Mouse (Mus musculus) Patski (cell line): ENCODE data around the gene Hoxb6. TPM values are rescaled to one million over a fixed set of nuclear protein-coding genes. Genes with fewer than 3 reads are reported as not detected.

Source experiments
- ATAC-seq: fragments of 100-300 bp; one replicate; pipeline ENCODE4 v1.8.0; 2021
- CTCF ChIA-PET: fragments of 350-600 bp; sonication (Branson Sonifier 250); formaldehyde crosslinking; loops from one replicate; lab custom pipeline; 2022; ENCODE audit warnings: inconsistent platforms; lab: Charles Lee
- POLR2A ChIA-PET: fragments of 350-600 bp; sonication (Branson Sonifier 250); formaldehyde crosslinking; loops from one replicate; lab custom pipeline; 2022; ENCODE audit warnings: antibody characterized with exemption, inconsistent platforms; lab: Charles Lee
- DNase-seq: peaks from one replicate; pipeline ENCODE4 v3.0.0-alpha.2; 2011; ENCODE audit warnings: low read depth, low spot score
- H3K27me3 ChIP-seq: fragments of 371-371 bp; one replicate; pipeline ENCODE4 v1.5.1; 2021
- CTCF ChIP-seq: fragments of 100-300 bp; IDR thresholded peaks from one replicate; pipeline ENCODE4 v1.5.1; 2021
- in situ Hi-C: fragments of 300-500 bp; cut with MboI; formaldehyde crosslinking; loops from 3 replicates; pipeline ENCODE4 v1.11.1; 2018; ENCODE audit warnings: low pct_unique_long_range_greater_than_20kb, mixed read lengths
- polyA plus RNA-seq: library from polyadenylated mRNA; unstranded; gene quantifications from one replicate; pipeline ENCODE4 v1.2.3, GENCODE M21; 2021

The Hoxb6 gene
- polyA plus RNA-seq, 1 experiment from 2014 or later = 69.7 TPM

- in situ Hi-C loops = loop anchor here (5.0 kb wide), 1 partner anchor 396 kb away; no protein-coding TSS in a partner anchor
- no peaks in the 10 kb centered on the region for H3K27me3 ChIP-seq
- ATAC-seq = no peak
- no peak for TF ChIP-seq CTCF
- ChIA-PET CTCF (interaction anchor here (1.2 to 12.6 kb wide), 5 partner anchors 9 to 462 kb away, joined by 3 to 215 read pairs (median 3); partner anchors contain the start of genes Hoxb5 and Hoxb6), POLR2A (interaction anchor here (0.7 to 42.9 kb wide), 5 partner anchors 8 to 401 kb away, joined by 3 to 1274 read pairs (median 3); partner anchors contain the start of genes Hoxb4, Hoxb5, Hoxb6 and Hoxb7)
- DNase-seq = no peak
Measured at GRCm38 (mm10) chr11:96275896-96276295, 16.4 kb upstream of the Hoxb6 start.

- ChIA-PET CTCF (interaction anchor here (1.2 to 12.6 kb wide), 4 partner anchors 16 to 345 kb away, joined by 3 to 215 read pairs (median 40); partner anchors contain the start of genes Hoxb5 and Hoxb6), POLR2A (interaction anchor here (0.7 to 42.9 kb wide), 11 partner anchors 8 to 450 kb away, joined by 3 to 1274 read pairs (median 5); partner anchors contain the start of genes Hoxb4, Hoxb5, Hoxb6 and Hoxb7)
- DNase-seq = no peak
- no peaks in the 10 kb centered on the region for H3K27me3 ChIP-seq
- no peak for ATAC-seq
- in situ Hi-C loops = loop anchor here (5.0 kb wide), 1 partner anchor 395 kb away; no protein-coding TSS in a partner anchor
- no peak for TF ChIP-seq CTCF
Measured at GRCm38 (mm10) chr11:96277151-96278044, 14.9 kb upstream of the Hoxb6 start.

GRCm38 (mm10) chr11:96278324-96278723, 14.0 kb upstream of the Hoxb6 start:
- H3K27me3 ChIP-seq = no peaks in the 10 kb centered on the region
- POLR2A ChIA-PET = interaction anchor here (0.6 to 42.9 kb wide), 15 partner anchors 9 to 461 kb away, joined by 3 to 1274 read pairs (median 5); partner anchors contain the start of genes Hoxb2, Hoxb4, Hoxb5 and Hoxb6

GRCm38 (mm10) chr11:96278773-96279172, 13.5 kb upstream of the Hoxb6 start:
- ChIA-PET POLR2A (interaction anchor here (0.6 to 42.9 kb wide), 17 partner anchors 23 to 574 kb away, joined by 3 to 1274 read pairs (median 5); partner anchors contain the start of genes Hoxb2, Hoxb4, Hoxb5 and Hoxb6), CTCF (interaction anchor here (0.7 to 12.6 kb wide), 17 partner anchors 9 to 395 kb away, joined by 3 to 215 read pairs (median 5); partner anchors contain the start of genes Hoxb3, Hoxb5 and Hoxb6)
- H3K27me3 ChIP-seq = no peaks in the 10 kb centered on the region
- no peak for TF ChIP-seq CTCF
- in situ Hi-C loops = loop anchor here (5.0 kb wide), 1 partner anchor 394 kb away; no protein-coding TSS in a partner anchor
- ATAC-seq (no peak), DNase-seq (peak; percentile 90)

More at GRCm38 (mm10) chr11:96278324-96278723, 14.0 kb upstream of the Hoxb6 start:
- CTCF ChIA-PET = interaction anchor here (0.7 to 12.6 kb wide), 11 partner anchors 22 to 395 kb away, joined by 3 to 215 read pairs (median 6); partner anchors contain the start of genes Hoxb3, Hoxb5 and Hoxb6
- no peak for ATAC-seq
- no peak for TF ChIP-seq CTCF
- in situ Hi-C loops = loop anchor here (5.0 kb wide), 1 partner anchor 394 kb away; no protein-coding TSS in a partner anchor
- DNase-seq = no peak

GRCm38 (mm10) chr11:96279421-96280233, 12.6 kb upstream of the Hoxb6 start:
- no peaks in the 10 kb centered on the region for H3K27me3 ChIP-seq
- POLR2A ChIA-PET = interaction anchor here (0.5 to 42.9 kb wide), 18 partner anchors 23 to 574 kb away, joined by 3 to 1274 read pairs (median 4); partner anchors contain the start of genes Hoxb2, Hoxb3, Hoxb4 and Hoxb5
- DNase-seq = no peak
- CTCF ChIA-PET = interaction anchor here (0.7 to 12.6 kb wide), 20 partner anchors 8 to 464 kb away, joined by 3 to 215 read pairs (median 4); partner anchors contain the start of genes Hoxb3, Hoxb5 and Hoxb6
- ATAC-seq = no peak
- TF ChIP-seq CTCF = no peak
- in situ Hi-C loops = loop anchor here (5.0 kb wide), 1 partner anchor 393 kb away; no protein-coding TSS in a partner anchor

GRCm38 (mm10) chr11:96280399-96281378, 11.6 kb upstream of the Hoxb6 start:
- CTCF ChIA-PET = interaction anchor here (0.7 to 12.6 kb wide), 16 partner anchors 12 to 463 kb away, joined by 3 to 215 read pairs (median 5); partner anchors contain the start of genes Hoxb5 and Hoxb6
- DNase-seq (no peak), ATAC-seq (no peak)
- POLR2A ChIA-PET = interaction anchor here (0.6 to 42.9 kb wide), 16 partner anchors 9 to 459 kb away, joined by 3 to 1274 read pairs (median 4); partner anchors contain the start of genes Hoxb2, Hoxb3, Hoxb4 and Hoxb5
- H3K27me3 ChIP-seq = no peaks in the 10 kb centered on the region
- TF ChIP-seq CTCF = no peak
- in situ Hi-C loops = no loop called here

GRCm38 (mm10) chr11:96281396-96281795, 10.9 kb upstream of the Hoxb6 start:
- DNase-seq (no peak), ATAC-seq (no peak)
- H3K27me3 ChIP-seq = no peaks in the 10 kb centered on the region
- no peak for TF ChIP-seq CTCF
- POLR2A ChIA-PET = interaction anchor here (0.7 to 42.9 kb wide), 9 partner anchors 10 to 460 kb away, joined by 3 to 1274 read pairs (median 4); partner anchors contain the start of genes Hoxb4, Hoxb5, Hoxb6 and Hoxb7
- in situ Hi-C loops = no loop called here
- CTCF ChIA-PET = interaction anchor here (0.9 to 12.6 kb wide), 6 partner anchors 19 to 459 kb away, joined by 3 to 215 read pairs (median 5); partner anchors contain the start of genes Hoxb5 and Hoxb6
